Mouse (Mus musculus) CH12.LX (cell line): ENCODE data around the gene Lif. TPM values are rescaled to one million over a fixed set of nuclear protein-coding genes. Genes with fewer than 3 reads are reported as not detected.

Experiments
- DNase-seq: peaks from one replicate; pipeline ENCODE4 v3.0.0-alpha.2; 2013; ENCODE audit errors: extremely low read depth
- H3K27ac ChIP-seq: 2 replicates; pipeline ENCODE4 v1.5.1; 2012; ENCODE audit warnings: low read depth, mild to moderate bottlenecking, control low read depth, moderate library complexity; ENCODE audit not compliant: insufficient read depth
- H3K27me3 ChIP-seq: replicated peaks from 2 replicates; pipeline ENCODE3; 2012; ENCODE audit warnings: inconsistent platforms
- H3K36me3 ChIP-seq, 2 experiments: replicated peaks in 1 of 2; 2 replicates each; pipeline versions ENCODE3 to v1.6.1; 2012; ENCODE audit warnings: inconsistent platforms in 1 of 2, low read length in 1 of 2, mild to moderate bottlenecking in 1 of 2, mixed read lengths in 1 of 2, moderate library complexity in 1 of 2; ENCODE audit not compliant: control insufficient read depth in 1 of 2, insufficient read depth in 1 of 2
- H3K4me1 ChIP-seq, 2 experiments: 2 replicates each; pipeline ENCODE4 v1.6.1; 2012; ENCODE audit warnings: inconsistent platforms in 1 of 2, moderate library complexity in 1 of 2; ENCODE audit not compliant: insufficient read depth in 2 of 2, control insufficient read depth in 1 of 2
- H3K4me2 ChIP-seq: 2 replicates; pipeline ENCODE4 v1.6.1; 2012; ENCODE audit warnings: low read depth, mild to moderate bottlenecking, control low read depth; ENCODE audit not compliant: poor library complexity, insufficient read depth, severe bottlenecking
- H3K4me3 ChIP-seq, 3 experiments: fragments of 150-350 bp in 1 of 3; sonication (generic) in 1 of 3; replicated peaks in 1 of 3; 2 replicates each; pipeline versions ENCODE3 to v1.5.1; 2011 to 2012; ENCODE audit warnings: low read depth in 2 of 3, low read length in 2 of 3, mild to moderate bottlenecking in 2 of 3, moderate library complexity in 2 of 3, control low read depth in 1 of 3, improper control_type of control experiment in 1 of 3, inconsistent platforms in 1 of 3, mixed read lengths in 1 of 3; ENCODE audit not compliant: poor library complexity in 1 of 3
- H3K79me2 ChIP-seq: replicated peaks from 2 replicates; pipeline ENCODE4 v1.6.1; 2012; ENCODE audit warnings: mild to moderate bottlenecking, moderate library complexity; ENCODE audit not compliant: control insufficient read depth, poor library complexity, insufficient read depth, severe bottlenecking; ENCODE audit errors: extremely low read depth
- H3K9ac ChIP-seq: 2 replicates; pipeline ENCODE4 v1.6.1; 2012; ENCODE audit warnings: low read depth, mild to moderate bottlenecking, control low read depth, moderate library complexity; ENCODE audit not compliant: insufficient read depth
- H3K9me3 ChIP-seq: replicated peaks from 2 replicates; pipeline ENCODE3; 2012; ENCODE audit warnings: low read length, inconsistent platforms, mixed read lengths
- BHLHE40 ChIP-seq: IDR thresholded peaks from 2 replicates; pipeline ENCODE4 v1.6.1; 2011; ENCODE audit warnings: mild to moderate bottlenecking, low read depth, low read length, improper control_type of control experiment
- CHD1 ChIP-seq: IDR thresholded peaks from 2 replicates; pipeline ENCODE4 v1.6.1; 2012; ENCODE audit warnings: low read depth, low read length, improper control_type of control experiment, inconsistent platforms
- CTCF ChIP-seq, 2 experiments: IDR thresholded peaks in 1 of 2; conservative IDR thresholded peaks in 1 of 2; 2 replicates each; pipeline ENCODE4 v1.5.1; 2011 to 2012; ENCODE audit warnings: low read depth in 2 of 2, low read length in 2 of 2, improper control_type of control experiment in 1 of 2, inconsistent platforms in 1 of 2, mild to moderate bottlenecking in 1 of 2, moderate library complexity in 1 of 2
- ELF1 ChIP-seq: IDR thresholded peaks from 2 replicates; pipeline ENCODE4 v1.6.1; 2014; ENCODE audit warnings: low read depth, mild to moderate bottlenecking, inconsistent platforms, low read length, improper control_type of control experiment
- EP300 ChIP-seq: IDR thresholded peaks from 2 replicates; pipeline ENCODE4 v1.6.1; 2011; ENCODE audit warnings: low read length, improper control_type of control experiment
- HCFC1 ChIP-seq: IDR thresholded peaks from 2 replicates; pipeline ENCODE4 v1.6.1; 2012; ENCODE audit warnings: low read depth, mild to moderate bottlenecking, inconsistent platforms, low read length, improper control_type of control experiment
- IRF4 ChIP-seq: IDR thresholded peaks from 2 replicates; pipeline ENCODE4 v1.6.1; 2014; ENCODE audit warnings: low read depth, mild to moderate bottlenecking, inconsistent platforms, low read length, improper control_type of control experiment
- JUND ChIP-seq: conservative IDR thresholded peaks from 2 replicates; pipeline ENCODE4 v1.6.1; 2011; ENCODE audit warnings: low read depth, low read length, improper control_type of control experiment
- KAT2A ChIP-seq: IDR thresholded peaks from 2 replicates; pipeline ENCODE4 v1.6.1; 2012; ENCODE audit warnings: low read length, improper control_type of control experiment, inconsistent platforms; ENCODE audit not compliant: insufficient replicate concordance
- MAFK ChIP-seq: IDR thresholded peaks from 2 replicates; pipeline ENCODE4 v1.6.1; 2011; ENCODE audit warnings: low read length, improper control_type of control experiment; ENCODE audit not compliant: insufficient replicate concordance
- MAZ ChIP-seq: IDR thresholded peaks from 2 replicates; pipeline ENCODE4 v1.6.1; 2012; ENCODE audit warnings: low read depth, mild to moderate bottlenecking, inconsistent platforms, low read length, improper control_type of control experiment, moderate library complexity
- MYC ChIP-seq: IDR thresholded peaks from 2 replicates; pipeline ENCODE4 v1.6.1; 2011; ENCODE audit warnings: low read depth, mild to moderate bottlenecking, improper control_type of control experiment, low read length
- NELFE ChIP-seq: IDR thresholded peaks from 2 replicates; pipeline ENCODE4 v1.6.1; 2011; ENCODE audit warnings: low read depth, low read length, improper control_type of control experiment
- NRF1 ChIP-seq: IDR thresholded peaks from 2 replicates; pipeline ENCODE4 v1.6.1; 2014; ENCODE audit warnings: low read depth, mild to moderate bottlenecking, inconsistent platforms, low read length, improper control_type of control experiment, moderate library complexity
- PAX5 ChIP-seq: IDR thresholded peaks from 2 replicates; pipeline ENCODE4 v1.6.1; 2012; ENCODE audit warnings: low read length, inconsistent platforms, mixed read lengths
- RAD21 ChIP-seq: IDR thresholded peaks from 2 replicates; pipeline ENCODE4 v1.6.1; 2011; ENCODE audit warnings: low read depth, mild to moderate bottlenecking, low read length, improper control_type of control experiment, moderate library complexity
- SIN3A ChIP-seq: IDR thresholded peaks from 2 replicates; pipeline ENCODE4 v1.6.1; 2012; ENCODE audit warnings: low read length, improper control_type of control experiment, inconsistent platforms
- SMC3 ChIP-seq: IDR thresholded peaks from 2 replicates; pipeline ENCODE4 v1.6.1; 2011; ENCODE audit warnings: low read depth, low read length, improper control_type of control experiment
- TCF12 ChIP-seq: IDR thresholded peaks from 2 replicates; pipeline ENCODE4 v1.6.1; 2014; ENCODE audit warnings: low read depth, mild to moderate bottlenecking, inconsistent platforms, low read length, improper control_type of control experiment
- UBTF ChIP-seq: IDR thresholded peaks from 2 replicates; pipeline ENCODE4 v1.6.1; 2012; ENCODE audit warnings: low read depth, mild to moderate bottlenecking, inconsistent platforms, low read length, improper control_type of control experiment, moderate library complexity
- ZC3H11A ChIP-seq: IDR thresholded peaks from 2 replicates; pipeline ENCODE4 v1.6.1; 2012; ENCODE audit warnings: low read depth, mild to moderate bottlenecking, inconsistent platforms, low read length, improper control_type of control experiment
- ZKSCAN1 ChIP-seq: IDR thresholded peaks from 2 replicates; pipeline ENCODE4 v1.6.1; 2012; ENCODE audit warnings: low read depth, inconsistent platforms, low read length, improper control_type of control experiment, borderline replicate concordance
- ZNF384 ChIP-seq: IDR thresholded peaks from 2 replicates; pipeline ENCODE4 v1.6.1; 2012; ENCODE audit warnings: low read depth, low read length, improper control_type of control experiment, inconsistent platforms
- dilution Hi-C: fragments of 300-500 bp; cut with MboI; formaldehyde crosslinking; loops from 2 replicates; pipeline ENCODE4 v1.14.3; 2020; ENCODE audit warnings: low sequenced_read_pairs; ENCODE audit not compliant: extremely low pct_unique_long_range_greater_than_20kb, extremely low pct_ligation_motif_present
- in situ Hi-C: fragments of 300-500 bp; cut with MboI; formaldehyde crosslinking; loops from 3 replicates; pipeline ENCODE4 v1.14.3; 2019; ENCODE audit warnings: low sequenced_read_pairs, low pct_ligation_motif_present, low pct_unique_long_range_greater_than_20kb, mixed read lengths
- polyA plus RNA-seq: library from polyadenylated mRNA; unstranded; fragments of >175 nt; gene quantifications from 2 replicates; pipeline ENCODE4 v1.2.1, GENCODE M21; 2012; ENCODE audit warnings: low read depth; ENCODE audit not compliant: insufficient read length
- total RNA-seq, 2 experiments: library from RNA; depleted of rRNA; stranded (reverse); fragments of 300-350 nt in 1 of 2; fragments of >200 nt in 1 of 2; gene quantifications; 2 replicates each; pipeline ENCODE4 v1.2.3; 2012 to 2014

Lif gene
- total and polyA plus RNA-seq, 3 experiments, result 0.05 to 1.8 (median 0.17) TPM

GRCm38 (mm10) chr11:4219317-4219751 is 38.0 kb upstream of the Lif start:
- in situ Hi-C loops, result loop anchor here (5.0 to 10.0 kb wide), 2 partner anchors 42 to 215 kb away; no protein-coding TSS in a partner anchor
- peaks cover 10 to 25% of the 10 kb centered on the region in 2 experiments for H3K36me3 ChIP-seq
- H3K27me3 ChIP-seq, result no peaks in the 10 kb centered on the region
- H3K9ac ChIP-seq, result no peak overlapping the region
- no peak overlapping the region for H3K4me2 ChIP-seq
- H3K4me1 ChIP-seq, result peaks cover 23 to 58% of the 10 kb centered on the region in 2 experiments
- dilution Hi-C loops, result no loop called here
- H3K4me3 ChIP-seq, result no peak overlapping the region
- H3K9me3 ChIP-seq, result no peaks in the 10 kb centered on the region
- H3K27ac ChIP-seq, result no peak overlapping the region
- DNase-seq, result peak; percentile 76
- H3K79me2 ChIP-seq, result no peaks in the 10 kb centered on the region
- TF ChIP-seq RAD21, result no peak; the same call in none of the 2 replicates
- no peak for TF ChIP-seq PAX5
- TF ChIP-seq EP300, result no peak
- peak; percentile 72 for TF ChIP-seq IRF4
- TF ChIP-seq ZC3H11A, result peak; percentile 94
- 0 out of 2 replicates have a peak, but pooled peaks have one; percentile 30 for TF ChIP-seq TCF12
- TF ChIP-seq SIN3A, result peak; percentile 63; the same call in 1 of the 2 replicates
- TF ChIP-seq CTCF (conservative IDR thresholded peaks at IDR 0.05 in 1 of 2, IDR thresholded peaks at IDR 0.05 in 1 of 2; ENCODE audit: low read depth in 2 of 2, low read length in 2 of 2), result peak; percentile 55 to 99; a peak in 3 of 4 replicates
- TF ChIP-seq NELFE, result peak; percentile 73; the same call in 1 of the 2 replicates
- TF ChIP-seq UBTF, result no peak
- peak; percentile 98 for TF ChIP-seq SMC3
- 0 out of 2 replicates have a peak, but pooled peaks have one; percentile 17 for TF ChIP-seq NRF1
- TF ChIP-seq MAFK, result no peak
- TF ChIP-seq BHLHE40, result 0 out of 2 replicates have a peak, but pooled peaks have one; percentile 11
- TF ChIP-seq JUND, result peak; percentile 30; the same call in 1 of the 2 replicates
- 0 out of 2 replicates have a peak, but pooled peaks have one; percentile 11 for TF ChIP-seq MYC
- peak; percentile 46; the same call in 1 of the 2 replicates for TF ChIP-seq ELF1
- TF ChIP-seq ZNF384, result peak; percentile 57
- no peak for TF ChIP-seq KAT2A

GRCm38 (mm10) chr11:4219908-4220307 is 37.4 kb upstream of the Lif start:
- Histone ChIP-seq H3K9me3 (no peaks in the 10 kb centered on the region), H3K4me2 (peak overlapping the region; percentile 18), H3K36me3 (peaks cover 4 to 19% of the 10 kb centered on the region in 2 experiments), H3K27me3 (no peaks in the 10 kb centered on the region), H3K9ac (no peak overlapping the region), H3K4me1 (peaks cover 23 to 62% of the 10 kb centered on the region in 2 experiments), H3K27ac (peak overlapping the region; percentile 3; the same call in 1 of the 2 replicates), H3K79me2 (no peaks in the 10 kb centered on the region), H3K4me3 (peak overlapping the region in 2 of 3 experiments; percentile 1 to 39)
- peak; percentile 39; the same call in 1 of the 2 replicates for TF ChIP-seq MAZ
- TF ChIP-seq HCFC1, result no peak
- TF ChIP-seq MYC, result 0 out of 2 replicates have a peak, but pooled peaks have one; percentile 5
- TF ChIP-seq PAX5, result no peak
- TF ChIP-seq ZKSCAN1, result no peak
- TF ChIP-seq CHD1, result no peak
- dilution Hi-C loops, result no loop called here
- in situ Hi-C loops, result loop anchor here (5.0 to 10.0 kb wide), 3 partner anchors 37 to 215 kb away; partner anchors contain the start of gene Lif
- peak; percentile 65 for DNase-seq
